Mouse (Mus musculus) adrenal gland, postnatal 14 days (tissue): ENCODE results near the gene Fbxl4. TPM values are rescaled to one million over a fixed set of nuclear protein-coding genes. Genes with fewer than 3 reads are reported as not detected.

ENCODE experiments used
- DNase-seq: peaks from one replicate; pipeline ENCODE4 v3.0.0; 2021; ENCODE audit warnings: mixed read lengths
- total RNA-seq: library from RNA; stranded (reverse); gene quantifications from 2 replicates; pipeline ENCODE4 v1.2.3, GENCODE M21; 2021

Fbxl4 gene
- total RNA-seq, 1 experiment from 2014 or later: 15.6 TPM

- peak; percentile 60 for DNase-seq
These were observed 119.8 kb downstream of the Fbxl4 start for GRCm38 (mm10) chr4:22476967-22477710.

GRCm38 (mm10) chr4:22477711-22478230 is 120.4 kb downstream of the Fbxl4 start:
- no peak for DNase-seq

DNA sequence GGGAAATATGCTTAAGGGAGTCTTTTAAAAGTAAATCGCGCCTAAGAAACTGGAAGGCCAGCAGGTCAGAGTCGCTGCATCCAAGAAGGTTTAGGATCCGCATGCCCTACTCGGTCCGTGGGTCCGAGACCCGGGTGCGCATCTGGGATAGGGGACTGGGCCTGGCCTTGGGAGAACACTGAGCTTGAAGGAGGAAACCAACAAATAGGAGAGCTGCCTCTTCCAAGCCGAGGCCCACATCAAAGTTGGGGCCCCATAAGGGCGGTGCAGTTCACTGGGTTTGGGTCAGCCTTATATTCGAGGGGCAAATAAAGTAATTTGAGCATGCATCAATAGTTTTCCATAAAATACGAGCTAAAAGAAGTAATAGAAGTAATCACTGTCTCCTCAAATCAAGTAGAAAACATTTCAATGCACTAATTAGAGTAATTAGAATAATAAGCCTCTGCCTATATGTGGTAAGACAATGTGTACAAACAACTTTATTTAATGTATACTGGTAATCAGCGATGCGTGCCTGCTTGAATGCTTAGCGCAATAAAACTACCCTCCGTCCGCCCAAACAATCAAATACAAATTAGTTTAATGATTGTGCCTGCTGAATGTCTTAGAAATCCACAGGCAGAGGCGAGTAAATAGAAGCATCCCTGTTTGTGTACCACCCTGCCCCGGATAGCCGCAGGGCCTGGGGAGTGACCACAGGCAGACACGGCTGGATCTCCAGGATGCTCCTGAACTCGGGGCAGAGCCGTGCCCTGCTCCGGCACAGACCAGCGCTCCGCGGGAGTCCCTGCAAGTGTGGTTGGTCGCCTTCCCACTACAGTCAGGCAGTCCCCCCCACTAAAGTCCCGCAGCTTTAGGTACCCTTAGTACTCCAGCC is 121.4 kb downstream of the Fbxl4 start:
- no peak for DNase-seq

DNA sequence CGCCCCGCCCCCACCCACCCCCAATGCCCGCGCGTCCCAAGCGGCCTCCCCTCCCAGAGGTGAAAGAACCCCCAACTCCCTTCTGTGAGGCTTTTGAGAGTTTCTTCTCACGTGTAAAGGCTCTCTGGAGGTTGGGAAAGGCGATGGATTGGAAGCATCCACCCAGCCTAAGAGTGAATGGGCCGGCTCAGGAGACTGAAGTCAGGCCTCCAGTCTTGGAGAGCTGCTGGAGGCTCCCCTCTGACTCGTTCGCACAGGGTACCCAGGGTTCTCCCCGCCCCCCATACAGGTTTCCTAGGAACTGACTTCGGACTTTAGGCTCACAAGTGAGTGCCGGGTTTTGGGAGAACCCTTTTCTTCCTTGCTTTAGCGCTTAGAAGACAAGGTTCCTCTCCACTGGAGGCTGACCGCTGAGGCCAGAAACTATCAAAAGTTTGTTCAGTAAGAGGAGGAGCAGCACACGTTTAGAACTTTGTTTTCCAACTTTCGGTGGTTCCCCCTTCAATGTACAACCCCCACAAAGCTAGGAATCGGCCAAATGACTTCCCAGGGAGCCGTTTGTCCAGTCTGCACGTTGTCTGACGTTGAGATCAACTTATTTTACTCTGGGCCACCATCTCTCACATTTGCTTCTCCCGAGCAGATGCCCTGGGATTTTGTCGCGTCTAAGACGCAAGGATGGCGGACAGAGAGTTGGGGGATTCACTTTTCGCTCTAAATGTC is 122.2 kb downstream of the Fbxl4 start:
- no peak for DNase-seq

DNA sequence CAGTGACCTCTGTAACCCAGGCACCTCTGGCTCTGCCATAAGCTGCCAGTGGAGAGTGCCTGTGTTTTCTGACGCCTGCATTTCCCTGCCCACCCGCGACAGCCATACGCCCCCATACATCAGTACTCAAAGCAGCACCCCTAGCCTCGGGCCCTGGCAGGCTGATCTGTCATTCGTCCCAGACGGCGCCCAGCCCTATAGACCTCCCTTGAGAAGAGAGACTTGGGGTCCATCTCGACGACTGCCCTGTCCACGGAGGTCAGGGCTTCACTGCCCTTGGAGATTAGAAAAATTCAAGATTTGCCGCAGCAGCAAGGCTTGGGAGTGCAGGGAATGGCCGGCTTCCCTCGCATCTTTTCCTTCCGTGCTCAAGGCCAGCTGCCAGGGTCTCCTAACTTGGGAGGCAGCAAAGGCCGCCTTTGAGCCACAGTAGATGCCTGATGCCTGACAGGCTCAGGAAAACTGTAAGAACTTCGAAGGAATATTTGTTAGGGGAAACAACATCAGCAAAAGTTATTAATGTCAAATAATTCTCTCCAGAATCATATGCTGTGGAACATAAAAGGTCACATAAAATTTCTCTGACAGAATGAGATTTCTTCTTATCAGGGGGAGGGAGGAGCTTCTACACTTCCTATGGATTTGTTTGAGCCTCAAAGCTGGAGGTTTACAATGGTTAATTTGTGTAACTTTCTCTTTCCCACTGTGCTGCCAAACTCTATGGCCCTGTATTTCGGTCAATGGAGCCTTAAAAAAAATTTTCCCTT is 122.9 kb downstream of the Fbxl4 start:
- no peak for DNase-seq

DNA sequence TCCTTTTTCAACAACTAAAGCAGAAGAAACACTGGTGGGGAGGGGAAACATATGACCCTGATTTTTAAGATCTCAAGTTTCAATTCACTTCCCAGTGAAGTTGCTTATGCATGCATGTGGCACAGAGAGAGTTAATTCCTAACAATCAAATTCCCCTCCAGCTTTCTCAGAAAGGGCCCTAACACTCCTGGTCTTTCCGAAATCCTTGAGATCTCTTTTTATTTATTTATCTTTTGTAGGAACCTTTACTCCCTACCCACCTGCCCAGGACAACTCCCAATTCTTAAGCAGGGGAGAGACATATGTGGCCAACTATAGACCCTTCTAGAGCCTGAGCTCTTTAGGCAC is 123.5 kb downstream of the Fbxl4 start:
- DNase-seq: no peak

- no peak for DNase-seq
These were observed 124.8 kb downstream of the Fbxl4 start for GRCm38 (mm10) chr4:22482118-22482517.

DNA sequence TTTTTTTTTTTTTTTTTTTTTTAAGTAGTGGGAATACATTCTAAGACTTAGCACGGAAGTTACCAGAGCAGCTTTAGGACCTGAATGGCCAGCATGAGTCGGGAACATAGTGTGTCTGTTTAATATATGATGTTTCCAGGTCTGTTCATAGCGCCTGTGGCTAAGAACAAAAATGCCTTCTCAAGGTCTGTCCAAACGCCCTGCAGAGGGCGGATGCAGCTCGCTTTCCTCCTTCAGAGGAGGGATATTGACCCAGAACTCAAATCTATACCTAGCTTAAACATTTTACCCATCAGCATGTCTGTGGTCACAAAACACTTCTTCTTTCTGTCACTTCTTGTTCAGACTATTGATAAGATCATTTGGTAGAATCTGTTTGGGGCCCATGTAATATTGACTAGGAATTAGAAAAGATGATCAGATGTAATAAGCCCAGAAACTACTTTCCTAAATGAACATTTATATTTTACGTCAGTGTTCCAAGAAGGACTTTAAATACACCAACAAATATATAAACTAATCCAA is 125.5 kb downstream of the Fbxl4 start:
- no peak for DNase-seq

GRCm38 (mm10) chr4:22483548-22483947 is 126.2 kb downstream of the Fbxl4 start:
- DNase-seq: no peak

Other genes starting within 250 kb of the Fbxl4 start
- 0.07 and 0.08 TPM in 2 replicates for gene Pou3f2, start 130.8 kb downstream of the Fbxl4 start, total RNA-seq